Comparison of ENCODE assay signal across 34 mouse cellular contexts in genomic region chr1:82459926-82460325, GRCm38 (mm10).
"Had no signal": no experiment of that assay in that cellular context is flagged by ENCODE, and none has a peak within 500 bp of the region (broad histone marks: within the 10 kb centered on the region; RNA-seq: fewer than 3 reads in every experiment).

No protein-coding gene starts in this region.

- H3K4me1 ChIP-seq: heart, embryonic 12.5 days; heart, embryonic 13.5 days; heart, embryonic 15.5 days; hindbrain, embryonic 12.5 days; hindbrain, embryonic 13.5 days; hindbrain, embryonic 15.5 days; intestine, embryonic 15.5 days; kidney, embryonic 15.5 days had no signal

- H3K4me3 ChIP-seq: heart, embryonic 12.5 days; heart, embryonic 13.5 days; heart, embryonic 15.5 days; hindbrain, embryonic 10.5 days; hindbrain, embryonic 12.5 days; hindbrain, embryonic 13.5 days; hindbrain, embryonic 15.5 days; intestine, embryonic 15.5 days; kidney, embryonic 15.5 days; layer of hippocampus, adult 2 months had no signal

- H3K4me2 ChIP-seq: heart, embryonic 11.5 days; heart, embryonic 12.5 days; heart, embryonic 13.5 days; heart, embryonic 15.5 days; hindbrain, embryonic 12.5 days; hindbrain, embryonic 13.5 days; hindbrain, embryonic 14.5 days; hindbrain, embryonic 15.5 days; intestine, embryonic 15.5 days; kidney, embryonic 15.5 days had no signal

- H3K36me3 ChIP-seq: heart, embryonic 12.5 days; heart, embryonic 13.5 days; heart, embryonic 15.5 days; hindbrain, embryonic 10.5 days; hindbrain, embryonic 12.5 days; hindbrain, embryonic 13.5 days; hindbrain, embryonic 15.5 days; intestine, embryonic 15.5 days; kidney, embryonic 15.5 days had no signal

- ATAC-seq: hindbrain, embryonic 16.5 days; hindbrain, postnatal 0 days; inflammation-experienced regulatory T-cells, adult 6 months; intestine, embryonic 15.5 days; intestine, embryonic 16.5 days; intestine, postnatal 0 days had no signal

- DNase-seq: heart, postnatal 10 days; heart, postnatal 14 days; heart, postnatal 36 days; heart, postnatal 4 days; kidney, adult 11 months; kidney, adult 18-20 months; kidney, adult 2 months; kidney, adult 8-10 months; kidney, adult 9 months; kidney, postnatal 10 days; kidney, postnatal 14 days; kidney, postnatal 25 days; kidney, postnatal 36 days; kidney, postnatal 4 days; layer of hippocampus, adult 9-11 months; layer of hippocampus, postnatal 36 days had no signal

- H3K27me3 ChIP-seq: heart, embryonic 12.5 days; heart, embryonic 13.5 days; heart, embryonic 15.5 days; hindbrain, embryonic 12.5 days; hindbrain, embryonic 13.5 days; hindbrain, embryonic 15.5 days; intestine, embryonic 15.5 days; kidney, embryonic 15.5 days had no signal

- H3K9me3 ChIP-seq: heart, embryonic 12.5 days; heart, embryonic 13.5 days; heart, embryonic 15.5 days; hindbrain, embryonic 10.5 days; hindbrain, embryonic 12.5 days; hindbrain, embryonic 13.5 days; hindbrain, embryonic 15.5 days; intestine, embryonic 15.5 days; kidney, embryonic 15.5 days had no signal

- H3K27ac ChIP-seq: heart, embryonic 13.5 days; heart, embryonic 15.5 days; hindbrain, embryonic 10.5 days; hindbrain, embryonic 12.5 days; hindbrain, embryonic 13.5 days; hindbrain, embryonic 14.5 days; hindbrain, embryonic 15.5 days; hindbrain, postnatal 0 days; intestine, embryonic 15.5 days; kidney, embryonic 15.5 days; kidney, postnatal 0 days; layer of hippocampus, adult 2 months had no signal

- H3K9ac ChIP-seq: heart, embryonic 12.5 days; heart, embryonic 13.5 days; heart, embryonic 15.5 days; hindbrain, embryonic 12.5 days; hindbrain, embryonic 13.5 days; hindbrain, embryonic 14.5 days; hindbrain, embryonic 15.5 days; intestine, embryonic 15.5 days; kidney, embryonic 15.5 days had no signal
